Mouse (Mus musculus): ENCODE data around the gene Pold3.
"Not testable (repeated sequence)": the region's sequence is repeated elsewhere in the genome, so short reads cannot be mapped to it uniquely, and the experiment has no call there.

Gene Pold3

GRCm38 (mm10) chr7:100111506-100111905, 9.9 kb downstream of the Pold3 start:
- DNase-seq (ENCODE audit: low spot score), result no peak

- peak; percentile 59 for DNase-seq (ENCODE audit: low spot score)
Observed at GRCm38 (mm10) chr7:100108341-100108740, 13.0 kb downstream of the Pold3 start.

GRCm38 (mm10) chr7:100104677-100105076, 16.7 kb downstream of the Pold3 start:
- DNase-seq (ENCODE audit: low spot score), result no peak

- no peak for DNase-seq (ENCODE audit: low spot score)
Observed at GRCm38 (mm10) chr7:100100031-100100595, 21.3 kb downstream of the Pold3 start.

GRCm38 (mm10) chr7:100086891-100087290, 34.5 kb downstream of the Pold3 start:
- DNase-seq (ENCODE audit: low spot score), result no peak

- DNase-seq (ENCODE audit: low spot score), result no peak
Observed at GRCm38 (mm10) chr7:100086159-100086755, 35.1 kb downstream of the Pold3 start.

GRCm38 (mm10) chr7:100083812-100084211, 37.6 kb downstream of the Pold3 start:
- peak; percentile 10 for DNase-seq (ENCODE audit: low spot score)

GRCm38 (mm10) chr7:100082836-100083235, 38.5 kb downstream of the Pold3 start:
- DNase-seq (ENCODE audit: low spot score), result no peak

- no peak for DNase-seq (ENCODE audit: low spot score)
Observed at GRCm38 (mm10) chr7:100080087-100080781, 41.1 kb downstream of the Pold3 start.

- no peak for DNase-seq (ENCODE audit: low spot score)
Observed at GRCm38 (mm10) chr7:100077071-100077470, 44.3 kb downstream of the Pold3 start.

- no peak for DNase-seq (ENCODE audit: low spot score)
Observed at GRCm38 (mm10) chr7:100076296-100076695, 45.1 kb downstream of the Pold3 start.

- no peak for DNase-seq (ENCODE audit: low spot score)
Observed at GRCm38 (mm10) chr7:100073959-100074358, 47.4 kb downstream of the Pold3 start.

- DNase-seq (ENCODE audit: low spot score), result not testable (repeated sequence)
Observed at GRCm38 (mm10) chr7:100052991-100053390, 68.4 kb downstream of the Pold3 start.

- no peak for DNase-seq (ENCODE audit: low spot score)
Observed at GRCm38 (mm10) chr7:100051904-100052303, 69.5 kb downstream of the Pold3 start.

- DNase-seq (ENCODE audit: low spot score), result no peak
Observed at GRCm38 (mm10) chr7:100046486-100046885, 74.9 kb downstream of the Pold3 start.

- no peak for DNase-seq (ENCODE audit: low spot score)
Observed at GRCm38 (mm10) chr7:100043605-100044031, 77.7 kb downstream of the Pold3 start.

- DNase-seq (ENCODE audit: low spot score), result no peak
Observed at GRCm38 (mm10) chr7:100043096-100043495, 78.3 kb downstream of the Pold3 start.

- peak; percentile 20 for DNase-seq (ENCODE audit: low spot score)
Observed at GRCm38 (mm10) chr7:100042120-100042519, 79.2 kb downstream of the Pold3 start.

- DNase-seq (ENCODE audit: low spot score), result no peak
Observed at GRCm38 (mm10) chr7:100036495-100036894, 84.9 kb downstream of the Pold3 start.

GRCm38 (mm10) chr7:100036050-100036449, 85.3 kb downstream of the Pold3 start:
- no peak for DNase-seq (ENCODE audit: low spot score)

GRCm38 (mm10) chr7:100034815-100035463, 86.4 kb downstream of the Pold3 start:
- DNase-seq (ENCODE audit: low spot score), result no peak

GRCm38 (mm10) chr7:100033672-100034071, 87.7 kb downstream of the Pold3 start:
- no peak for DNase-seq (ENCODE audit: low spot score)
